Mouse (Mus musculus) hindbrain, embryonic 16.5 days (tissue): ENCODE measurements around the gene Slc43a2. TPM values are rescaled to one million over a fixed set of nuclear protein-coding genes. Genes with fewer than 3 reads are reported as not detected.

Experiments used
- ATAC-seq: fragments of 200-750 bp; cut with Nextera tagmentation; 2 replicates; pipeline ENCODE4 v1.8.0; 2017; ENCODE audit warnings: moderate TSS enrichment, moderate library complexity
- H3K27ac ChIP-seq: fragments of 300-500 bp; sonication (generic); 2 replicates; pipeline ENCODE4 v1.5.1; 2014; ENCODE audit warnings: low read depth, mild to moderate bottlenecking, control low read depth, low read length, moderate library complexity
- H3K27me3 ChIP-seq: fragments of 300-500 bp; sonication (generic); replicated peaks from 2 replicates; pipeline ENCODE4 v1.6.1; 2014; ENCODE audit warnings: low read length; ENCODE audit not compliant: control insufficient read depth, insufficient read depth
- H3K36me3 ChIP-seq: fragments of 300-500 bp; sonication (generic); 2 replicates; pipeline ENCODE4 v1.6.1; 2014; ENCODE audit warnings: mild to moderate bottlenecking, low read length, moderate library complexity, mixed read lengths; ENCODE audit not compliant: control insufficient read depth, insufficient read depth
- H3K4me1 ChIP-seq: fragments of 300-500 bp; sonication (generic); 2 replicates; pipeline ENCODE4 v1.6.1; 2014; ENCODE audit warnings: low read depth, low read length; ENCODE audit not compliant: control insufficient read depth, insufficient read depth
- H3K4me2 ChIP-seq: fragments of 300-500 bp; sonication (generic); 2 replicates; pipeline ENCODE4 v1.6.1; 2014; ENCODE audit warnings: mild to moderate bottlenecking, low read length, control low read depth, moderate library complexity
- H3K4me3 ChIP-seq: fragments of 300-500 bp; sonication (generic); 2 replicates; pipeline ENCODE4 v1.5.1; 2014; ENCODE audit warnings: mild to moderate bottlenecking, low read length, control low read depth, moderate library complexity
- H3K9ac ChIP-seq: fragments of 300-500 bp; sonication (generic); 2 replicates; pipeline ENCODE4 v1.6.1; 2014; ENCODE audit warnings: low read depth, mild to moderate bottlenecking, control low read depth, low read length, moderate library complexity
- H3K9me3 ChIP-seq: fragments of 300-500 bp; sonication (generic); 2 replicates; pipeline ENCODE4 v1.6.1; 2014; ENCODE audit warnings: mild to moderate bottlenecking, low read length, moderate library complexity; ENCODE audit not compliant: control insufficient read depth
- WGBS: fragments of 180-500 bp; shearing (Covaris S2); extraction: QIAGEN DNeasy Blood & Tissue Kit; methylation state at CpG from one replicate; pipeline ENCODE4 v1.1.7; 2014; 5-methylcytosine and 5-hydroxymethylcytosine counted together
- polyA plus RNA-seq: library from polyadenylated mRNA; unstranded; fragments of >200 nt; fragmentation: Nextera tagmentation; extraction: Ambion mirVana; gene quantifications from 2 replicates; pipeline ENCODE4 v1.2.1, GENCODE M21; 2015

Gene Slc43a2
- polyA plus RNA-seq, 1 experiment from 2014 or later: 16.9 TPM

- Histone ChIP-seq H3K4me3 (peak overlapping the region; percentile 3), H3K9ac (no peak overlapping the region), H3K9me3 (no peaks in the 10 kb centered on the region), H3K27me3 (no peaks in the 10 kb centered on the region), H3K36me3 (no peaks in the 10 kb centered on the region), H3K4me1 (peaks cover 33% of the 10 kb centered on the region), H3K27ac (no peak overlapping the region), H3K4me2 (peak overlapping the region; percentile 97)
- no peak for ATAC-seq
- 59% methylated on average over 4 of the region's 4 CpGs for WGBS
Measured at GRCm38 (mm10) chr11:75534286-75535033, 3.0 kb downstream of the Slc43a2 start.

- peak overlapping the region; percentile 4; the same call in 1 of the 2 replicates for H3K4me3 ChIP-seq
- peaks cover 33% of the 10 kb centered on the region for H3K4me1 ChIP-seq
- no peak overlapping the region for H3K9ac ChIP-seq
- H3K27ac ChIP-seq: no peak overlapping the region
- peak overlapping the region; percentile 97 for H3K4me2 ChIP-seq
- H3K36me3 ChIP-seq: no peaks in the 10 kb centered on the region
- H3K27me3 ChIP-seq: no peaks in the 10 kb centered on the region
- 40% methylated on average over 13 of the region's 13 CpGs for WGBS
- ATAC-seq: no peak
- H3K9me3 ChIP-seq: no peaks in the 10 kb centered on the region
Measured at GRCm38 (mm10) chr11:75535106-75535795, 3.8 kb downstream of the Slc43a2 start.

- no peak overlapping the region for H3K9ac ChIP-seq
- no peaks in the 10 kb centered on the region for H3K9me3 ChIP-seq
- H3K4me1 ChIP-seq: peaks cover 33% of the 10 kb centered on the region
- H3K4me2 ChIP-seq: no peak overlapping the region
- H3K36me3 ChIP-seq: no peaks in the 10 kb centered on the region
- H3K4me3 ChIP-seq: no peak overlapping the region
- no peak overlapping the region for H3K27ac ChIP-seq
- 91% methylated on average over 12 of the region's 12 CpGs for WGBS
- H3K27me3 ChIP-seq: no peaks in the 10 kb centered on the region
- no peak for ATAC-seq
Measured at GRCm38 (mm10) chr11:75536255-75537024, 4.9 kb downstream of the Slc43a2 start.

- no peak overlapping the region for H3K4me2 ChIP-seq
- no peak overlapping the region for H3K9ac ChIP-seq
- H3K4me1 ChIP-seq: peaks cover 33% of the 10 kb centered on the region
- H3K27me3 ChIP-seq: no peaks in the 10 kb centered on the region
- H3K9me3 ChIP-seq: no peaks in the 10 kb centered on the region
- H3K36me3 ChIP-seq: no peaks in the 10 kb centered on the region
- 87% methylated on average over 8 of the region's 8 CpGs for WGBS
- no peak for ATAC-seq
- H3K27ac ChIP-seq: no peak overlapping the region
- no peak overlapping the region for H3K4me3 ChIP-seq
Measured at GRCm38 (mm10) chr11:75537025-75537414, 5.5 kb downstream of the Slc43a2 start.

- H3K4me3 ChIP-seq: no peak overlapping the region
- H3K36me3 ChIP-seq: no peaks in the 10 kb centered on the region
- H3K4me2 ChIP-seq: no peak overlapping the region
- ATAC-seq: peak; percentile 25; the same call in 1 of the 2 replicates
- H3K4me1 ChIP-seq: peaks cover 33% of the 10 kb centered on the region
- H3K27ac ChIP-seq: peak overlapping the region; percentile 21; the same call in 1 of the 2 replicates
- H3K27me3 ChIP-seq: no peaks in the 10 kb centered on the region
- WGBS: 40% methylated on average over 11 of the region's 11 CpGs
- 0 out of 2 replicates have a peak overlapping the region, but pooled peaks have one; percentile 2 for H3K9ac ChIP-seq
- H3K9me3 ChIP-seq: no peaks in the 10 kb centered on the region
Measured at GRCm38 (mm10) chr11:75537491-75538183, 6.1 kb downstream of the Slc43a2 start.

GRCm38 (mm10) chr11:75538184-75538969, 6.9 kb downstream of the Slc43a2 start:
- Histone ChIP-seq H3K4me3 (no peak overlapping the region), H3K4me2 (no peak overlapping the region), H3K27ac (peak overlapping the region; percentile 21; the same call in 1 of the 2 replicates), H3K27me3 (no peaks in the 10 kb centered on the region), H3K4me1 (peaks cover 28% of the 10 kb centered on the region), H3K36me3 (no peaks in the 10 kb centered on the region), H3K9ac (0 out of 2 replicates have a peak overlapping the region, but pooled peaks have one; percentile 2), H3K9me3 (no peaks in the 10 kb centered on the region)
- WGBS: 63% methylated on average over 9 of the region's 9 CpGs
- ATAC-seq: no peak

- Histone ChIP-seq H3K4me3 (no peak overlapping the region), H3K27ac (no peak overlapping the region), H3K4me1 (peaks cover 22% of the 10 kb centered on the region), H3K9me3 (no peaks in the 10 kb centered on the region), H3K9ac (no peak overlapping the region), H3K27me3 (no peaks in the 10 kb centered on the region), H3K4me2 (no peak overlapping the region), H3K36me3 (no peaks in the 10 kb centered on the region)
- no peak for ATAC-seq
- WGBS: 87% methylated on average over 13 of the region's 13 CpGs
Measured at GRCm38 (mm10) chr11:75538970-75539299, 7.4 kb downstream of the Slc43a2 start.

- Histone ChIP-seq H3K9ac (no peak overlapping the region), H3K36me3 (no peaks in the 10 kb centered on the region), H3K4me3 (no peak overlapping the region), H3K9me3 (no peaks in the 10 kb centered on the region), H3K4me2 (no peak overlapping the region), H3K27me3 (no peaks in the 10 kb centered on the region), H3K27ac (peak overlapping the region; percentile 4; the same call in 1 of the 2 replicates), H3K4me1 (peaks cover 12% of the 10 kb centered on the region)
- no peak for ATAC-seq
- 87% methylated on average over 8 of the region's 8 CpGs for WGBS
Measured at GRCm38 (mm10) chr11:75540209-75540608, 8.7 kb downstream of the Slc43a2 start.
